In genomic region chr2:154604156-154604555, GRCm38 (mm10) we compare ENCODE assay signal across 8 mouse cellular contexts. TPM values are rescaled to one million over a fixed set of nuclear protein-coding genes. Genes with fewer than 3 reads are reported as not detected.
DNase-seq lines count a peak whose midpoint lies in the region; ATAC-seq and TF ChIP-seq lines count a peak whose summit lies in the region.

No protein-coding gene starts in this region.

- no peak for TF ChIP-seq POLR2A in testis, adult 2 months (IDR thresholded peaks at IDR 0.05; ENCODE audit: control insufficient read depth, low read depth, low read length)

- H3K4me1 ChIP-seq in testis, adult 2 months (ENCODE audit: control insufficient read depth, insufficient read depth, low read length) = no peaks in the 10 kb centered on the region
- peaks cover 13% of the 10 kb centered on the region for H3K4me1 ChIP-seq in forebrain, embryonic 16.5 days (replicated peaks; ENCODE audit: control insufficient read depth, insufficient read depth, low read length)

- no peak for TF ChIP-seq CTCF in testis, adult 2 months (IDR thresholded peaks at IDR 0.05; ENCODE audit: control insufficient read depth, insufficient read depth, insufficient replicate concordance, low read depth, low read length)

- H3K27me3 ChIP-seq in testis, adult 2 months (ENCODE audit: control insufficient read depth, insufficient read depth, low read length) = no peaks in the 10 kb centered on the region
- peaks cover 2% of the 10 kb centered on the region; the same call in 1 of the 2 replicates for H3K27me3 ChIP-seq in forebrain, embryonic 16.5 days (replicated peaks; ENCODE audit: control insufficient read depth, insufficient read depth, low read length)

- no peak overlapping the region for H3K27ac ChIP-seq in testis, adult 2 months (ENCODE audit: control insufficient read depth, insufficient read depth, low read depth, low read length)
- H3K27ac ChIP-seq in forebrain, embryonic 16.5 days (ENCODE audit: low read length) = no peak overlapping the region

- H3K4me3 ChIP-seq in testis, adult 2 months (ENCODE audit: control insufficient read depth, low read depth, low read length) = peak overlapping the region; percentile 8; the same call in 1 of the 2 replicates
- peak overlapping the region; percentile 74 for H3K4me3 ChIP-seq in forebrain, embryonic 16.5 days (replicated peaks; ENCODE audit: low read length)

- no peaks in the 10 kb centered on the region for H3K36me3 ChIP-seq in testis, adult 2 months (ENCODE audit: control insufficient read depth, insufficient read depth, low read length)
- no peaks in the 10 kb centered on the region for H3K36me3 ChIP-seq in forebrain, embryonic 16.5 days (ENCODE audit: control insufficient read depth, insufficient read depth)

- no peak overlapping the region for H3K9ac ChIP-seq in forebrain, embryonic 16.5 days (replicated peaks; ENCODE audit: low read depth, low read length)

- no peaks in the 10 kb centered on the region for H3K9me3 ChIP-seq in forebrain, embryonic 16.5 days (ENCODE audit: control insufficient read depth, low read length)

- no peak for DNase-seq in testis, postnatal 14 days (ENCODE audit: low spot score)
- DNase-seq in thymus, postnatal 36 days = peak; percentile 47 to 73
- no peak for DNase-seq in retina, postnatal 1 day
- DNase-seq in frontal cortex, postnatal 36 days (ENCODE audit: low spot score in 2 of 2) = no peak
- no peak for DNase-seq in spleen, postnatal 10 days (ENCODE audit: low spot score in 2 of 2)

- no peak for ATAC-seq in forebrain, embryonic 16.5 days
- ATAC-seq in megakaryocyte, adult 5-6 weeks (ENCODE audit: poor library complexity, severe bottlenecking) = peak; percentile 3

- H3K4me2 ChIP-seq in forebrain, embryonic 16.5 days (ENCODE audit: low read length) = peak overlapping the region; percentile 74

- WGBS in forebrain, embryonic 16.5 days = 43% methylated on average over 7 of the region's 7 CpGs

RNA-seq across cellular contexts. Expression of gene Pxmp4, which starts 0.6 kb away (rescaled TPM):
- polyA plus RNA-seq in testis, adult 2 months (2012; rRNA removed) = 3.3 TPM in 2 replicates
- 12.0 and 14.8 TPM in 2 replicates for polyA plus RNA-seq in forebrain, embryonic 16.5 days (2015; fragmentation: Nextera tagmentation; extraction: Ambion mirVana)
- 21.9 and 24.2 TPM in 2 replicates for total RNA-seq in megakaryocyte, adult 5-6 weeks (2015)
- 24.4 and 27.1 TPM in 2 replicates for total RNA-seq in megakaryocyte, adult 5-6 weeks (2017)

RNA-seq across cellular contexts. Expression of gene Zfp341, which starts 8.9 kb away (rescaled TPM):
- polyA plus RNA-seq in testis, adult 2 months (2012; rRNA removed) = 1.1 and 1.2 TPM in 2 replicates
- 2.6 and 3.3 TPM in 2 replicates for polyA plus RNA-seq in forebrain, embryonic 16.5 days (2015; fragmentation: Nextera tagmentation; extraction: Ambion mirVana)
- total RNA-seq in megakaryocyte, adult 5-6 weeks (2015) = 2.2 and 2.3 TPM in 2 replicates
- 1.5 and 1.8 TPM in 2 replicates for total RNA-seq in megakaryocyte, adult 5-6 weeks (2017)

RNA-seq across cellular contexts. Expression of gene 4930519P11Rik, which starts 9.1 kb away (rescaled TPM):
- 83.8 and 97.1 TPM in 2 replicates for polyA plus RNA-seq in testis, adult 2 months (2012; rRNA removed)
- not detected in 2 replicates for polyA plus RNA-seq in forebrain, embryonic 16.5 days (2015; fragmentation: Nextera tagmentation; extraction: Ambion mirVana)
- 2.7 TPM in 1 of 2 replicates, not detected in the other for total RNA-seq in megakaryocyte, adult 5-6 weeks (2015)
- total RNA-seq in megakaryocyte, adult 5-6 weeks (2017) = 0.85 TPM in 1 of 2 replicates, not detected in the other

RNA-seq across cellular contexts. Expression of gene E2f1, which starts 34.5 kb away (rescaled TPM):
- 4.5 and 5.9 TPM in 2 replicates for polyA plus RNA-seq in testis, adult 2 months (2012; rRNA removed)
- 10.8 and 12.1 TPM in 2 replicates for polyA plus RNA-seq in forebrain, embryonic 16.5 days (2015; fragmentation: Nextera tagmentation; extraction: Ambion mirVana)
- total RNA-seq in megakaryocyte, adult 5-6 weeks (2015) = 14.3 and 16.2 TPM in 2 replicates
- total RNA-seq in megakaryocyte, adult 5-6 weeks (2017) = 7.7 and 9.3 TPM in 2 replicates

RNA-seq across cellular contexts. Expression of gene Necab3, which starts 45.5 kb away (rescaled TPM):
- 62.9 and 65.1 TPM in 2 replicates for polyA plus RNA-seq in testis, adult 2 months (2012; rRNA removed)
- polyA plus RNA-seq in forebrain, embryonic 16.5 days (2015; fragmentation: Nextera tagmentation; extraction: Ambion mirVana) = 22.0 and 27.1 TPM in 2 replicates
- 0.78 and 1.6 TPM in 2 replicates for total RNA-seq in megakaryocyte, adult 5-6 weeks (2015)
- total RNA-seq in megakaryocyte, adult 5-6 weeks (2017) = 1.8 and 2.2 TPM in 2 replicates

Comparison
In these comparisons a context has a peak if more than half of its experiments do, and no peak if none do; other contexts are left out.
1. DNase-seq: peak in thymus, postnatal 36 days (2 of 2); none in testis, postnatal 14 days (single experiment), retina, postnatal 1 day (single experiment), frontal cortex, postnatal 36 days (0 of 2) and spleen, postnatal 10 days (0 of 2).
2. RNA of gene 4930519P11Rik, which starts 9.1 kb away (polyA plus RNA-seq): 83.8 to 97.1 TPM in testis, adult 2 months; not detected in forebrain, embryonic 16.5 days; every median in the first group is over 10 times any median in the second.